Mouse (Mus musculus) kidney, postnatal 14 days (tissue): ENCODE data around the gene Enpp3.
A peak's percentile ranks its signal among the peaks of the same experiment; 100 is the strongest.

Source experiments
- DNase-seq: peaks from one replicate; pipeline ENCODE4 v3.0.0; 2022; ENCODE audit warnings: mixed read lengths

Gene Enpp3

DNA sequence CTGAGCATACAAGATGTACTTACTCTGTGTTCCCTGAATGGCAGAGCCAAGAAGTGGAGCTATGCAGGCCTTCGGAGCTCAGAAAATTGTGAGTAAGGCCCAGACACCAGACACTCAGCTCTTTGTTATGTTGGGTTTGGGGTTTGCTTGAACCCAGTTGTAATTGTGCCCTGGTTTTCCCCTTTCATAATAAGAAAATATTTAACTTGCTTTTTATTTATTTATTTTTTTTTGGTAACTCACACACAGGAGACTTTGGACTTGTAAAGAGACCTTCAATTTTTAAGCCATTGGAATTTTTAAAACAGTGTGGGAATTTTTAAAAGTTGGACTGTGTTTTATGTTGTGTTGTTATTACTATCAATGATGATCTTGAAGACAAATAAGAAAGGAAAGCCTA is at the start of gene Enpp3:
TSS of gene Enpp3 (minus strand) at position 148 of the 400 bp plus-strand sequence.
- no peak for DNase-seq

DNA sequence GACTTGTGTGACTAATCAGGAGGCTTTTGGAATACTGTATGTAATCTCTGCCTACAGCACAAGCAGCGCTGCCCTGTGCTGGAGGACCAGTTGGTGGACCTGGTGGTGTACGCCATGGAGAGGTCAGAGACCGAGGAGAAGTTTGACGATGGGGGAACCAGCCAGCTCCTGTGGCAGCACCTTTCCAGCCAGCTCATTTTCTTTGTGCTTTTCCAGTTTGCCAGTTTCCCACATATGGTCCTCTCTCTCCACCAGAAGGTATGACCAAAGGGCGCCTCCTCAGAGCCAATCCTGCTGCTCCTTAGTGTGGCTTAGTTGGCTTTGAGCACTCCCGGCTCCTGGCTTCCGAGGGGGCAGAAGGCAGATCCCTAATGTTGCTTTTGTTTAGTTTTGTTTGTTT is 45.7 kb upstream of the Enpp3 start:
- no peak for DNase-seq

DNA sequence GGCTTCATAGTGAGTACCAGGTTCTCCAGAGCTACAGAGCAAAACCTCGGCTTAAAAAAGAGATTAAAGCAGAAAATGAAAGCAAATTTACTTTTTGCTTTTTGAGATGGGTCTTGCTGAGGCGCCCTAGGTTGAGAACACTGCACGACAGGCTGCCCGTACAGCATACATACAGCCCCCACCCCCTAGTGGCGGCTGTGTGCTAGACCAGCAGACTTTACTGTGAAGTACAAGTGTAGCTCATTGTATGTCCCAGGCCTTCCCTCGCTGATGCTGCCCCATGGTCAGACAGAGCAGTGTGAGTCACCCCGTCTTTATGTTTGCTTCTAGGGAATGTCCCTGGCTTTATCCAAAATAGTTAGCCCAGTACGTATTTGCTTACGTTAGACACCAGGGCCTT is 43.4 kb upstream of the Enpp3 start:
- peak; percentile 15 for DNase-seq

DNA sequence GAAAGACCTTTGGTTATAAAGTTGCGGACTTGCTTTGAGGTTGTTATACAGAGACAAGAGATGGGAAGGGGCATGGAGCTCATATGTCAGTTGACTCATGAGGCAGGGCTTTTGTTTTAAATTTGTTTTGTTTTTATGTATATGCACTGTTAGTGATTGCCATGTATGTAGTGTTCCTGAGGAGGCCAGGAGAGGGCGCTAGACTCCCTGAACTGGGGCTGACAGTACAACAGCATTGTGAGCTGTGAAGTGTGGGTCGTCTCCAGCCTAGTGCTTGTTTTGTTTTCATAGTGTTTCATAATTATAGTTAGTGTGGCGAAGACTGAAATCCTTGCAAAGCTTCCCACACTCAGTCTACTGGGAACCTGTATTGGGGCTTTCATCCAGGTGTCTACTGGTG is 31.0 kb upstream of the Enpp3 start:
- DNase-seq: no peak

DNA sequence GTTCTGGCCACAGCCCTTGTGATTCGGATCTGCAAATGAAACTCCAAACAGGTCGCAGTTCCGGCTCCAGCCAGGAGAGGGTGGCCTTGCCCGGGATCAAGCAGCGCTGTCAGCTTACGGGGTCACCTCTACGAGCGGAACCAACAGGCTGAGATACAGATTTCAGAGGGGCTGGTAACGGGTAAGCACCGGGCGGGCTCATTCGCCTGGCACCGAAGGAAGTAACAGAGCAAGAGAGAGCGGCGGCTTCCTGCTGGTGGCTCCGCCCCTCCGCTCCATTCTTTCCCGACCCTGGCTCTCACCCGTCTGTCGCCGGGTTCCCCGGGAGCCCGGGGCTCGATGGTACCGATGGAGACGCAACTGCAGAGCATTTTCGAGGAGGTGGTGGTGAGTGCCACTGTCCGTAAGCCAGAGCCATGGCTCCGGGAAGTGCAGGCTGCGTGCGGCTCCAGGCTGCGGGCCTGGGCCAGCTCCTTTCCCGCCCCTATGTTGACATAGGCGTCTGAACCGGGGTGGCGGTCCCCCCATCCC is 27.2 kb upstream of the Enpp3 start, which contains the start of gene Med23:
TSS of gene Med23 (plus strand) at position 227 of the 531 bp plus-strand sequence.
- peak; percentile 98 for DNase-seq

DNA sequence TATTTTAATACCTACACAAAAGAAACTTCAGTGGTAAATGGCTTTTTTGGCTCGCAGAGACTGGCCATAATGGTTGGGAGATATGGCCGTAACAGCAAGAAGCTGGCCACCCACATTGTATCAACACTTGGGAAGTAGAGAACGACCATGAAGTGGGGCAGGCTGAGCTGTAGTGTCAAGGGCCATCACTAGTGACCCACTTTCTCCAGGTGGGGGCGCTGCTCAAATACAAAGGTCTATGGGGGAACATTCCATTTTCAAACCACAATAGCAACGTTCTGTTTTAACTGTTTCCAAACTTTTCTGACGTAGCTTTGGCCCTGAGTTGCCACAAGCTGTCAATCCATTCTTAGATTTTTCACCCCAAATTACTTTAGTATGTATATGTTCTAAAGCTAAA is 21.8 kb upstream of the Enpp3 start:
- no peak for DNase-seq

DNA sequence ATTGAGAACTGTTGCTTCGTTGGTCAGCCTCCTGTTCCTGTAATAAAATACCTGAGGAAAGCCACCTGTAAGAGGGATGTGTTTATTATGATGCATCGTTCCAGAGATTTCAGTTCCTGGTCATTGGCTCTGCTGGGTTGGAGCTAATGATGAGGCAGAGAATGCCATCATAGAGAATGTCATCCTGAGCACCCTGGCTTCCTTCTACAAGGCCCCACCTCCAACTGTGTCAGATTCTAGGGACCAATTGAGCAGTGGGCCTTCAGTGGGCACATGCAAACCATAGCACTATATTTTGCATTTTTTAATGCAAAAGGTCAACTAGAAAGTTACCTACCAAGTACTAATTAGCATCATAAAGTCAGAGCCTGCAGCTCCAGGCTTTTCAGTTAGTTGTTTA is 20.5 kb upstream of the Enpp3 start:
- no peak for DNase-seq

DNA sequence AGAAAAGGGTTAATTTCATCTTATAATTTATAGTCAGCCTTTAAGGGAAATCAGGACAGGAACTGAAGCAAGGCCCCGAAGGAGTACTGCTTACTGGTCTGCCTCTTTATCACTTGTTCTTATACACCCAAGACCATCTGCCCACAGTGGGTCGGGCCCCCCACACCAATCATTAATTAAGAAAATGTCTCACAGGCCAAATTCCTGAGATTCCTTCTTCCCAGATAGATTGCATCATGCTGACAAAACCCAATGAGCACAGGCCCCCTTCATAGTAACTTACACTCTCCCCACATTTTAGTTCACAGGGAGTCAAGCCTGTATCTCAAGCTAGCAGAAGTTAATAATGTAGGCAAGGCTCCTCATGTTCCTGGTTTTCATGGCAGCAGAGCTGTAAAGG is 625 bp downstream of the Enpp3 start:
- DNase-seq: peak; percentile 30

DNA sequence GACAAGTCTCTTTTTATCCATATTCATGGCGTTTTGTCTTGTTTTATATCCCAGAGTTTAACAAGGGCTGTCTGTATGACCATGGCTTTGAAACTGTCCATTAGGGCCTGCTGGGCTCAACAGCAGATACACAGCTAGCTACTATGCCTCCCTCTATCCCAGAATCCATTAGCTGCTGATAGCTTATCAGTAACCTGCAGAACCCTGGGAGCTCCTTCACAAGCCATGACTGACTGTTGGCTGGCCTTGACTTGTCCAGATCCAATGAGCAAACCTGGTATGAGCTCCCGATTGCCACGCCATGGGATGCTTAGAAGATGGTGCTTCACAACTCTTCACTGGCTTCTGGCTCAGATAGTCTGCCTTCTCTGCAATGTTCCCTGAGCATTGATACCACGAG is 1.8 kb downstream of the Enpp3 start:
- no peak for DNase-seq

DNA sequence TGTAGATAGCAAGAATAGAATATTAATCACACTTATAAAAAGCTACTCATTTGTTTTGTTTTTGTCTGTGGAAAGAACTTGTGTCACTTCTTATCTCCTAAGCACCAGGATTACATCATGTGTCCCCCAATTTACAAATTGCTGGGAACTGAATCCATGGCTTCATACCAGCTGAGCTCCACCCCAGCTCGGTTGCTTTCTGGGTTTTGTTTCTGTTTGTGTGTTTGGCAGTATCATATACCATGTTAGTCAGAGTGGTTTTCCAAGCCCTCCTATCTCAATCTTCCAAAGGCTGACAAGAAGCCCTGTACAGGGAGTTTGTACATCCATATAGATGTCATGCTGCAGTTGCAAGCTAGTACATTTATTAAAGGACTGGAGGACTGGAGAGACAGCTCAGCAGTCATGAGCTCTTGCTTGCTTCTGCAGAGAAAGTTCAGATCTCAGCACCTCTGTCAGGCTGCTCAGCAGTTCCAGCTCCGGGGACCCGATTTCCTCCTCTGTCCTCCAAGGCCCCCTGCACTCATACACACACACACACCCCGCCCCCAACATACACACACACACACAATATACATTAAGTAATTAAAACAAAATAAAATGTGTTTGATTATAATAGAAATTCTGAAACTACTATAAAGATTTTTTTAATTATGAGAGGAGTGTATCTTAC is 6.1 kb downstream of the Enpp3 start:
- no peak for DNase-seq

DNA sequence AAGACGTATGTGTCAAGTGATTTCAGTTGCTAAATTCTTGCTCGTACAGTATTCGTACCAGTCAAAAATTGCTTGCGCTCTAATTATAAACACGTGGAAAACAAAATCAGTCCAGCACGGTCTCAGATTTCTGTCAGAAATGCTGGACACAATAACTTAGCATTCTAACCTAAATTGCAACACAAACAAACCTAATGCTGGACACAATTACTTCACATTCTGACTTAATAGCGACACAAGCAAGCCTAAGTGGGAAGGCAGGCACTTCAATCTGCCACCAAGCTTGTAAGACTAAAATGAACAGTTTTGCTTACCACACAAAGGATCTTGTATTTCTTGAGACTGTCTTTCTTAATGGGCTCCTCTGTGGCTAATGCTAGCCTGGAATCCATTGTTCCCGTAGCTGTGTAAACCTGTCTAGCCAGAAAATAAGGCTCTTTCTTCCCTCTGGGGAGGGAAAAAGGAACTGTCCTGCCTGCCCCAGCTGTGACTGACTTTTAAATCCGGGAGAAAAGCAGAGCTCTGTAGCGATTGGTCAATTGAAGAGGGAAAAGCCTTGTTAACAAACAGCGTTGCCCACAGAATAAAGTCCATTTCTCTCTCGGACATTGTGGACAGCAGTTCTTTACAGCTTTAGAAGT is 6.8 kb downstream of the Enpp3 start:
- DNase-seq: peak; percentile 45

DNA sequence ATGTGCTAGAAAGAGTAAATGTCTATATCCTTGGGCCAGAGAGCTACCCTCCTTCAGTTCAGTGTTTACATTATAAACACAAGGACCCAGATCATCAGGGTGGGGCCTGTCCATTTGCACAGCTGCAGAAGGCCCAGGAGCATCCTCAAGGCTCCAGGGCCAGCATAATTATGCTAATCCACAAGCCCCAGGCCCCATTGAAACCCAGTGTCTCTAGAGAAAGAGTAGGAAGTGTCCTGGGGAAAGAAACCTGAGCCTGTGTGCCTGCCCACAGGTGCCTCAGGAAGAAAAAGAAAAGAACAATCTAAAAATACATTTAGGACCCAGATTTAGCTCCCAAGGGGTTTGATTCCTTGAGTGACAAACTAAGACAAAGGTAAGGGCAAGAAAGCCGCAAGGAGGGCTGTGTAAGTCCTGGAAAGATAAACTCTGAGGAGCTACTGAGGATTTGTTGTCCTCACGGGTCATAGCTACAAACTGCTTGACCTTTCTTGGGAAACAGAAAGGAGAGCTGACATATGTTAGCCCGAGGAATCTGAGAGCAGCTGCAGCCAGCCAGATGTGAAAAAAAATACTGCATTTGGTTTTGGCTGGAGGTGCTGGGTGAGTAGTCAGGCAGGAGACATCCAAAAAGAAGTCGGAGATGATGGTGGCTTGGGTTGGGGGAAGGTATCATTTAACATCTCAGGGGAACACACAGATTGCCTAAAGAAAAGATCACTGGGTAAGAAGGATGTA is 7.8 kb downstream of the Enpp3 start:
- no peak for DNase-seq

DNA sequence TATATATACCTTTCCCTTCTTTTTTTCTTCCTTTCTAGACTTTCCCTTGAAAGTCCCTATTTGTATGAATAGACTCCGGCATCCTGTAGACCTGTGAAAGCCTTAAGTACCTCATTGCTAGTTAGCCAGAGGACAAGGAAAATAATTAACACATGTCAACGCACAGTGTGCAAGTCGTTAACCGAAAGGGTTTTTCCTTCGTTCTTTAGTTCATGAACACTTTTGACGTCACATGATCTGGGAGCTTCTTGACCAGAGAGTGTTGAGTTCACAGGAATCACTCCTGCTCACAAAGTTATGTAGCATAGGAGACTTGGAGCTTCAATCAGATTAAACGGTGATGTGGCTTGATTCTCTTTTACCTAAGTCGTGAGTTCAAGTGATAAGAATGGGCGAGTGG is 10.3 kb downstream of the Enpp3 start:
- DNase-seq: peak; percentile 18

DNA sequence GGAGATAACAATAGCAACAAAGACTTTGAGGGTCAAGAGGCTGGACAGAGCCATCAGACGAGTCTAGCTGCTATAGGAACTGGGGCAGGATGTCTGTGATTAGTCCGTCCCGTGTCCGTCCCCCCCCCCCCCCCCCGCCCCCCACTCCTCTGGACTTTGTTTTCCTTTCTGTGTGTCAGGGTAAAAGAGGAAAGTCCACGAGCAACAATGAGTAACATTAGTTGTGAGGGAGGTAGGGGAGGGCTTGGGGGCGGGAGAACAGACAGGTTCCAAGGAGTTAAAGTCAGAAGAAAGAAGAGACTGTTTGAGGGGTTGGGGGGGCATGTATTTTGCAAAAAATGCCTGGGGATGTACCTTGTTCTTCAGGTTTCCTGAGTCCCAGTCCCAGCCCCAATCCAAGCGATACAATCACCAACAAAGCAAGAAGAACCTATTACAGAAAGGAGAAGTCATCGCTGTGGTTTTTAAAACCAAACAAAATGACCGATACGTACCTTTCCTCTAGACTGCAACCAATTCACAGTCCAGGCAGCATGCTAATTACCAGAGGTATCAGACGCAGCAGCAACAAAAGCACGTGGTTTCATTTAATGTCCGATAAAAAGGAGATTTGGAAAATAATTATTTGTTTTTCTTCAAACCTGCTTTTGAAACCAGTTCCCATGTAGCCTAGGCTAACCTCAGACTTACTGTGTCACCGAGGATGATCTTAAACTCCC is 11.1 kb downstream of the Enpp3 start:
- no peak for DNase-seq

DNA sequence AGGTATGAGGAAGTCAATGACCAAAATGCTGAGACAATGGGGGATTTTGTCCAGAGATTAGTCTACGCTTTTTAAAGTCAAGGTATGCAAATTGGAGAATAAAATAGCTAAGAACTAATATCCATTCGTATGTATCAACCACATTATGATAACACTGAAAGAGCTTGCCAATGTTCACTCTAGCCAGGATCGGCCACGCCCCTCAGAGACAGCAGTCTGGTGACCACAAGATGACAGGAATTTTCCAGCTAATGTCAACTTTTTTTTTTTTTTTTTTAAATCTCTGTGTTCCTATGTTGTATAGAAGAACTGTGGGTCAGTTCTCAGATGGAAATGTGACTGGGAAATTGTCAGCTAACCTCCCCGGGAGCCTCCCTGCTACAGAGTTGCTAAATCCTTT is 12.2 kb downstream of the Enpp3 start:
- no peak for DNase-seq

DNA sequence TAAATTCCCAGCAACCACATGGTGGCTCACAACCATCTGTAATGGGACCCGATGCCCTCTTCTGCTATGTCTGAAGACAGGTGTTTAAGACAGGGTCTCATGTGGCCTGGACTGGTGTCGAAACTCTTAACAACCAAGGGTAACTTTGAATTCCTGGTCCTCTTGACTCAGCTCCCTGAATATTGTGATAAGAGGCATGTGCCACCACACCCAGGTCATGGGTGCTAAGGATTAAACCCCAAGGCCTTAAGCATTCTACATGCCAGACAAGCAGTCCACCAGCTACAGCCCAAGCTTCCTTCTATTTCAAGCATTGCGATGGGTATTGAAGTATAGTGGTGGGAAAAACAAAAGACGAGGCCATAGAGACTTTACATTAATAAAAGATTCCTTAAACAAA is 14.5 kb downstream of the Enpp3 start:
- DNase-seq: no peak

DNA sequence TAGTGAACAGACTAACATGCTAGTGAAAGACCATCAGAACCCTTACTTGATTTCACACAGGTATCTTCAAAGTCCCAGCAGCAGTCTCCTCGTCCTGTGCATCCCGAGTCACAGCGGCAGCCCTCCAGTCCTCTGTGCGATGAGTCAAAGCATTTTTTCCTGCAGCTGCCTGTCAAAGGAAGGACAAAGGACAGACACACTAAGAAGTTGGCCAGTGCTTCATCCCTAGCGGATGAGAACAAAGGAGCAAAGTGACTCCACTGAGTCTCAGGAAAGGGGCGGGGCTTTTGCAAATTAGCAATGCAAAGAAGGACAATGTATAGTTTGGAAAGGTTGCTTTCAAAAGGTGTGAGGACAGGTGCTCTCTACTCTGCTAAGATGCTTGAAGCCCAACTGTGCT is 16.5 kb downstream of the Enpp3 start:
- DNase-seq: no peak

DNA sequence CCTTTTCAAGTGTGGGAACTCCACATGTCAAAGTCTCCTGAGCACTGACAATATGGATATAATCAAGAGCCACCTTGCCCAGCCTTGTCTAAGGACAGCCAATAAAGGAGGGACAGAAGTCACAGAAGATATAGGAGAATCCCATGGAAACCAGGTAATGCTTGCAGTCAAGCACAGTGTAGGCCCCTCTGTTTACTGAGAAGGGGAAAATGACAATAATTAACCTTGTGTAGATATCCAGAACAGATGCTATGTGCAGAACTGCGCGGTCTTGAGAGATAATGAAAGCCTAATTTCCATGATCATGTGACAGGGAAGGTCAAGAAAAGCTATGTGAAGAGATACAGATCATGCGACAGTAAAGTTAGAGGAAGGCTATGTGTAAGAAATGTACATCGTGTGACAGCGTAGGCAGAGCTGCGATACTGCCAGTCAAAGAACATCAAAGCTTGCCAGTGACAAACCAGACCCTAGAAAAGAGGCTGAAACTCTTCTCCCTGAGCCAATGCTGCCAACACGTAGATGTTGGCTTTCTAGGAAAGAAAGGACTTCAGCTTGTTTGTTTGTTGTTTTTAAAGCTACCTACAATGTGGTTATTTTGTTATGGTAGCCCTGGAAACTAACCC is 17.1 kb downstream of the Enpp3 start:
- no peak for DNase-seq

DNA sequence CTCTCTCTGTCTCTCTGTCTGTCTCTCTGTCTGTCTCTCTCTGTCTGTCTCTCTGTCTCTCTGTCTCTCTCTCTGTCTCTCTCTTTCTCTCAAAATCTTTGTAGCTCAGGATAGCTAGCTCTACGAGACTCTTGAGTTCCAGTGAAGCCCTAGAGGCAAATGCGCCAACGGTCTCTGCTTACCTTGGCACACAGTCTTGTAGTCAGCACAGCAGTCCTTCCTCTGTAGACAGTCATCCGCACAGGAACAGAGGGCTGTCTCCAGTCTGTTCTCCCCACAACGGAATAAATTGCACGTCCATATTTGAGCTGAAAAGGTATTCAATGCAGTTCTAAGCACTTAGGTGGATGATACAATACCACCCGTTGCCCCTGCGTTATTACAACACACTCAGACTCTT is 18.0 kb downstream of the Enpp3 start:
- no peak for DNase-seq

DNA sequence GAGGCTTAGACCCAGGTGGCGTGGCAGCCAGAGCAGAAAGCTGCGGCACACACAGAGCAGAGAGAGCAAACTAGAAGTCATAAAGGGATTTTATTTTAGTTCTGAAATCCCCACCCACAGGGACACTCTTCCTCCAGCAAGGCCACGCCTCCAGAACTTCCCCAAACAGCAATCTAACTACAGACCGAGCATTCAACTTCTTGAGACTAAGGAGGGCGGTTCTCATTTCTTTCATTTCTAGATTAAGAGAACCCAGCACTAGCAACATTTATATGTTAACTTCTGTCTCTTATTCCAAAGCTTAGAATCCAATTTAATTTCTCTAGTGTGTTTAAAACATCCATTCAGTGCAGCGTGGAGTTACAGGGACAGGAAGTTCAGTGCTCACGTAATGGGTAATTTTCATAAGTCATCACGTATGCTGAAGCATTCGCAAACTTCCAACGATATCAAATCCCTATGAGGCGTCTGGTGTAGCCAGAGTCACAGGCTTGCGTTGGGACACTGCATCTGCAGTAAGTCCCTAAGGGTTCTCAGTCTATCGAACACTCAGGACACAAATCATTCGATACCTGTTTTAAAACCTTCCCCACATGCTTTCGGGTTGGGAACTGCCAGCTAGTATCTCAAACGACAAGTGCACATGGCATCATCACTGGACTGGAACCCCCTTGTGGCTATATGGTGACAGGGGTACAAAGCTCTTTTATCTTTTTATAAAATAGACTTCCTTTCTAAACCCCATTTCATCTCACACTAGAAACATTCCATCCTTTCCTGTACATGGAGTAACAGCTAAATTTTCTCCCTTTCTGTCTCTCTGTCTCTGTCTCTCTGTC is 18.7 kb downstream of the Enpp3 start:
- DNase-seq: no peak

DNA sequence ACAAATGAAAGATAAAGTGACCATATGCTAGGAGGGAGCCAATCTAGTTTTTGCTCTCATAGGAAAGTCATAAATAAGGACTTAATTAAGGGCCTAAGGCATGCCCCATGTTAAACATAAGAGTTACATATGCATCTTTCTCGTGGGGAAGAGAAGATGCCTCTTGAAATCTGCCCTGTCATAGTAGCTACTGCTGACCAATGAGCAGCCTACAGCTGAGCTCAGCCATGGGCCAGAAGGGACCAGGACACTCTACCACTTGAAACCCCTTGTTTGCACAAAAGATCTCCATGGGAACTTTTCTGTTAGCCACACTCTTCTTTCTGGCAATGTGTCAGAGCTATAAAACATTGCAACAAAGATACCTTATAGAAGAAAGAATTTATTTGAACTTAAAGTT is 19.4 kb downstream of the Enpp3 start:
- no peak for DNase-seq

DNA sequence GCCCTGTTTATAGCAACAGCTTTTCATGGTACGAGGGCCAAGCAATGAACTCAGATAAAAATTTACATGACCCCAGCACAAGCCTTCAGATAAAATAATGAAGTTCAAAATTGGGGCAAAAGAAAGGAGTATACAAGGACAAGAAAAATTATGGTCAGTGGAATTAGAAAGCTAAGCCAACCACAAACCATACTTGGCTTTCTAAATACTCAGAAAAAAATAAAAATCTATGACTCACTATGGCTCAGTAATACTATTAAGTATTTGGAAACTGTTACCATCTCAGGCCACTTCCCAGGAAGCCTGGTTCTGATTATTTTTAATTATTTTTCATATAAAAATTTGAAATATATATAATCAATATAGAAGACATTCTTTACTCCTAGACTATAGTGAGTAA is 19.8 kb downstream of the Enpp3 start:
- no peak for DNase-seq
